Mouse (Mus musculus): Measurements from ENCODE around the gene Sema4c. TPM values are rescaled to one million over a fixed set of nuclear protein-coding genes. Genes with fewer than 3 reads are reported as not detected.

Gene Sema4c
- polyA plus RNA-seq (2017; shearing (Covaris generic)), result 0.70 TPM

GRCm38 (mm10) chr1:36558031-36558993 lies at the start of gene Sema4c:
Sema4c (minus strand) TSS chr1:36558349.

DNA sequence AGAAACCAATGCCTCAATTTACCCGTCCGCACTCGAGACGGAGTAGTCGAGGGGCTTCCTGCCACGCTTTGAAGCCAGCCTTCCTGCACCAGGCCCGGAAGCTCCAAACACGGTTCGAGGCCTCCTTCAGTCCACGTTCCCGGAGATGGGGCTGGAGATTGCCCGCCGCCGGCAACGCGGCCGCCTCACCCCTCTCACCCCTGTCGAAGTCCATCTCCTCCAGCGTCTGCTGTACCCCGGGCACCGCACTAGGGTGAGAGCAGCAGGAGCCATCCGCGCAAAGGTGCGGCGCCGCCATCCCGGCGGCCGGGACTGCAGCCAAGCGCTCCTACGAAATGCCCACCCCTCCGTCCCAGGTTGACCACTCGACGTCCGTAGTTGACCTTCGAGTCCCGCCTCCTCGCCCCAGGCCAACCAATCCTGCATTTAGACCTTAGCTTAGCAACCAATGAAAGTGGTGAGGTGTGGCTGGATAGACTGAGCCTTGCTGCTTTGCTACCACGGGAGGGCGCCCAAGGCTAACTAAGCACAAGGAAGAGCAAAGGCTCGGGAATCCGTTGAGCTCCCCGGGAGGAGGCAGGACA lies 11.2 kb downstream of the Sema4c start, which contains the start of gene Ankrd39:
Gene Ankrd39, minus strand, starts transcription at position 558 of the 584 bp plus-strand sequence.

DNA sequence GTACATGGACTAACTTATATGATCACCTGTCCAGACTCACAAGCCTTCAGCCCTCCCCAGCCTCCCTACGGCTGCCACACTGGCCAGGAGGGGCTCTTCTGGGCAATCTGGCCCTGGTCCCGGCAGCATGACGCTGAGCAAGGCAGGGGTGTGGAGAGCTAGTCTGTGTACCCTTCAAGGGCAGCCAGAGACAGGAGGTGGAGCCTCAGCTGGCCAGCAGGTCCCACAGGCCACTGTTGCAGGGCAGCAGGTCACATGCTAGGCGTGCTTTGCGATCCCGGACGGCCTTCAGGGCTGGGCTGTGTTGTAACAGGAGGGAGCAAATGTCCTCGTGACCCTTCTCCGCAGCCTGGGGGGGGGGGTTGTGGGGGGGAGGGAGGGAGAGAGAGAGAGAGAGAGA lies 19.0 kb downstream of the Sema4c start, which contains the start of gene Gm42417:
Gene Gm42417, minus strand, starts transcription at position 244 of the 400 bp plus-strand sequence.

DNA sequence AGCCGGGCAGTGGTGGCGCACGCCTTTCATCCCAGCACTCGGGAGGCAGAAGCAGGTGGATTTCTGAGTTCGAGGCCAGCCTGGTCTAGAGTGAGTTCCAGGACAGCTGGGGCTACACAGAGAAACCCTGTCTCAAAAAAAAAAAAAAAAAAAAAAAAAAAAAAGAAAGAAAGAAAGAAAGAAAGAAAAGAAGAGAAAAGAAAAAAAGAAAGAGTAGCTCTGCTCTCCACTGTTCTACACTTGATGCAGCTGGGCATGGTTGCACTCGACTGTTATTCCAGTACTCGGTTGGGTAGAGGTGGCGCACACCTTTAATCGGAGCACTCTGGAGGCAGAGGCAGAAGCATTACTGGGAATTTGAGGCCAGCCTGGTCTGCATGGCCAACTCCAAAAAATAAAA lies 21.4 kb downstream of the Sema4c start, which contains the start of gene Ankrd23:
Gene Ankrd23, minus strand, starts transcription at position 101 of the 400 bp plus-strand sequence.

DNA sequence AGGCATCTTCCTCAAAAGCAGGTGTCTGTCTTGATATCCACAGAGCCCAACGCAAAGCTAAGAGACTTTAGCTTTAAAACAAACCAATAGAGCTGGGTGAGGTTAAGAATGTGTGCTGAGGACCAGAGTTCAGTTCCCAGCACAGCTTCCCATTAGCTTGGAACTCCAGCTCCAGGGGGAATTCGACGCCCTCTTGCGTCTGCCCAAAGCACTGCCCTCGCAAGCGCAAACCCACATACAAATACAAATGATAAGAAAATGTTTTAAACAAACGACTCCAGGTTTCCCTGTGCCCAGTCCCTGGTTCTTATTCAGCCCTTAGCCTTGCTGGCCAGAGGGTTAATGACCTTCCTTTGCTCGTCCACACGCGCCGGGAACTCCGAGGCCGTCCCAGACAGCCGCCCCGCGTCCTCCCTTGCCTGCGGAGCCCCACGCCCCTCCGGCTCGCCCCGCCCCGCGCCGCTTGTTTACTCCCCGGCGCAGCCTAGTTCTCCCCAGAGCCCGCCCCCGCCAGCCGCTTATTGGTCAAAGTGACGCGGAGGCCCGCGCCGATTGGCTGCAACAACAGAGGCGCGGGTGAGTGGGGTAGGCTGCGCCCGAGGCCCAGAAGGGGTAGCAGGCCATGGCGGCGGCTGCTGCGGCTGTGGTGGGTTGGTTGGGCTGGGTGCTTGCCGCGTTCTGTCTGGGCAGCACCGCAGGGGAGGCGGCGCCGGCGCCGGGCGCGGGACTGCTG lies 46.7 kb downstream of the Sema4c start, which contains the start of gene Cnnm3:
Gene Cnnm3, plus strand, starts transcription at position 579 of the 733 bp plus-strand sequence.

Other genes starting within 250 kb of the Sema4c start
- 62.0 TPM for gene Kansl3, start 189.2 kb downstream of the Sema4c start, polyA plus RNA-seq (2017; shearing (Covaris generic))
- gene Fer1l5, start 186.1 kb downstream of the Sema4c start, polyA plus RNA-seq (2017; shearing (Covaris generic)), result 2.0 TPM
- gene Lman2l, start 113.1 kb downstream of the Sema4c start, polyA plus RNA-seq (2017; shearing (Covaris generic)), result 41.8 TPM
- gene Cnnm4, start 86.7 kb downstream of the Sema4c start, polyA plus RNA-seq (2017; shearing (Covaris generic)), result 2.3 TPM
- 2.4 TPM for gene Cnnm3, start 46.5 kb downstream of the Sema4c start, polyA plus RNA-seq (2017; shearing (Covaris generic))
- 34.8 TPM for gene Ankrd23, start 21.5 kb downstream of the Sema4c start, polyA plus RNA-seq (2017; shearing (Covaris generic))
- gene Gm42417, start 18.9 kb downstream of the Sema4c start, polyA plus RNA-seq (2017; shearing (Covaris generic)), result not detected
- 43.2 TPM for gene Ankrd39, start 10.9 kb downstream of the Sema4c start, polyA plus RNA-seq (2017; shearing (Covaris generic))
- not detected for gene Fam178b, start 124.8 kb upstream of the Sema4c start, polyA plus RNA-seq (2017; shearing (Covaris generic))
- 557 TPM for gene Cox5b, start 133.1 kb upstream of the Sema4c start, polyA plus RNA-seq (2017; shearing (Covaris generic))
- not detected for gene 4933424G06Rik, start 151.8 kb upstream of the Sema4c start, polyA plus RNA-seq (2017; shearing (Covaris generic))
- gene Actr1b, start 156.1 kb upstream of the Sema4c start, polyA plus RNA-seq (2017; shearing (Covaris generic)), result 64.1 TPM
- 223 TPM for gene Zap70, start 203.4 kb upstream of the Sema4c start, polyA plus RNA-seq (2017; shearing (Covaris generic))

Data from activated CD4-positive, CD25-positive, alpha-beta regulatory T cell, adult 9 weeks (primary cell).